Mouse (Mus musculus) kidney, adult 2 months (tissue): Measurements from ENCODE around the gene Serpinb13.

Experiments used
- CTCF ChIP-seq: fragments of 200-500 bp; conservative IDR thresholded peaks from 2 replicates; pipeline ENCODE4 v1.5.1; 2011; ENCODE audit warnings: low read depth, mild to moderate bottlenecking, control low read depth, low read length, moderate library complexity, mixed read lengths; ENCODE audit not compliant: insufficient read depth, insufficient read length
- POLR2A ChIP-seq: fragments of 200-500 bp; IDR thresholded peaks from one replicate; pipeline ENCODE4 v1.6.1; 2011; ENCODE audit warnings: low read depth, low read length, control low read depth

DNA sequence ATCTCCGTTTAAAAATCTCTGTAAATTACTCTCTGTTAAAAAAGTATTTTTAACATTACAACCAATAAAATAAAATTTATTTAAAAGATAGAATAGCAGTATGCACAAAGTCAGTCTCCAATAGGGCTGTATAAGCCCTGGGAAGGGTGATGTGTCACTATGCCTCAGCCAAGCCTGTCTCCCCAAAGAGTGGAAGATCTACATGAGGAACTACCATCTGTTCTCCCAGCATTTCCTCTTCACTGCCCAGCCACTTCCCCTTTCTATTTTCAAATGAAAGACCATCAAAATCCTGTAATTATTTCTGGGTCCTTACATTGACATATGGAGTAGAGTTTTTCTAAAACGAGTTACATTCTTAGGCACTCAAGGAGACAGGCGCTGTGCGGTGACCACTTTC, 48.8 kb upstream of the Serpinb13 start:
- no peak for TF ChIP-seq POLR2A
- TF ChIP-seq CTCF = no peak
